Mouse (Mus musculus) bone marrow macrophage, adult 2 months (primary cell): Measurements from ENCODE around the gene Myo5c.

Experiments used
- CTCF ChIP-seq: IDR thresholded peaks from 2 replicates; pipeline ENCODE4 v1.5.1; 2012; ENCODE audit warnings: low read depth, mild to moderate bottlenecking, low read length, moderate library complexity
- POLR2A ChIP-seq: IDR thresholded peaks from 2 replicates; pipeline ENCODE4 v1.6.1; 2012; ENCODE audit warnings: mild to moderate bottlenecking, low read depth, low read length, borderline replicate concordance

- no peak for TF ChIP-seq CTCF
- no peak for TF ChIP-seq POLR2A
Measured at GRCm38 (mm10) chr9:75246080-75246930, 14.5 kb downstream of the Myo5c start.
